Mouse (Mus musculus): Measurements from ENCODE around the gene Apoc2. TPM values are rescaled to one million over a fixed set of nuclear protein-coding genes. Genes with fewer than 3 reads are reported as not detected.

Apoc2 gene
- polyA plus RNA-seq, 1 experiment from 2014 or later = 0.23 TPM

Other genes with a start within 250 kb of the Apoc2 start
- 13.9 and 16.3 TPM in 2 replicates for gene Mark4, start 219.1 kb downstream of the Apoc2 start, polyA plus RNA-seq (2015; fragmentation: Nextera tagmentation; extraction: Ambion mirVana)
- 0.24 and 0.32 TPM in 2 replicates for gene Exoc3l2, start 214.6 kb downstream of the Apoc2 start, polyA plus RNA-seq (2015; fragmentation: Nextera tagmentation; extraction: Ambion mirVana)
- gene Bloc1s3, start 169.6 kb downstream of the Apoc2 start, polyA plus RNA-seq (2015; fragmentation: Nextera tagmentation; extraction: Ambion mirVana) = 2.9 and 4.5 TPM in 2 replicates
- gene Trappc6a, start 169.5 kb downstream of the Apoc2 start, polyA plus RNA-seq (2015; fragmentation: Nextera tagmentation; extraction: Ambion mirVana) = 36.6 and 43.3 TPM in 2 replicates
- gene Nkpd1, start 160.1 kb downstream of the Apoc2 start, polyA plus RNA-seq (2015; fragmentation: Nextera tagmentation; extraction: Ambion mirVana) = 0.08 and 0.11 TPM in 2 replicates
- 25.7 and 37.0 TPM in 2 replicates for gene Ppp1r37, start 114.9 kb downstream of the Apoc2 start, polyA plus RNA-seq (2015; fragmentation: Nextera tagmentation; extraction: Ambion mirVana)
- gene Zfp296, start 100.7 kb downstream of the Apoc2 start, polyA plus RNA-seq (2015; fragmentation: Nextera tagmentation; extraction: Ambion mirVana) = 0.26 and 0.31 TPM in 2 replicates
- 134 and 138 TPM in 2 replicates for gene Gemin7, start 100.3 kb downstream of the Apoc2 start, polyA plus RNA-seq (2015; fragmentation: Nextera tagmentation; extraction: Ambion mirVana)
- 54.0 and 65.0 TPM in 2 replicates for gene Clasrp, start 73.5 kb downstream of the Apoc2 start, polyA plus RNA-seq (2015; fragmentation: Nextera tagmentation; extraction: Ambion mirVana)
- 3.8 and 4.1 TPM in 2 replicates for gene Relb, start 48.5 kb downstream of the Apoc2 start, polyA plus RNA-seq (2015; fragmentation: Nextera tagmentation; extraction: Ambion mirVana)
- 86.6 and 97.5 TPM in 2 replicates for gene Clptm1, start 12.9 kb downstream of the Apoc2 start, polyA plus RNA-seq (2015; fragmentation: Nextera tagmentation; extraction: Ambion mirVana)
- not detected in 2 replicates for gene Gm44805, start 3.5 kb upstream of the Apoc2 start, polyA plus RNA-seq (2015; fragmentation: Nextera tagmentation; extraction: Ambion mirVana)
- gene Apoc4, start 3.5 kb upstream of the Apoc2 start, polyA plus RNA-seq (2015; fragmentation: Nextera tagmentation; extraction: Ambion mirVana) = not detected in 2 replicates
- 0.94 and 1.0 TPM in 2 replicates for gene Apoc1, start 14.7 kb upstream of the Apoc2 start, polyA plus RNA-seq (2015; fragmentation: Nextera tagmentation; extraction: Ambion mirVana)
- 173 and 194 TPM in 2 replicates for gene Apoe, start 21.2 kb upstream of the Apoc2 start, polyA plus RNA-seq (2015; fragmentation: Nextera tagmentation; extraction: Ambion mirVana)
- gene Tomm40, start 37.5 kb upstream of the Apoc2 start, polyA plus RNA-seq (2015; fragmentation: Nextera tagmentation; extraction: Ambion mirVana) = 105 and 125 TPM in 2 replicates
- 40.6 and 48.0 TPM in 2 replicates for gene Nectin2, start 72.5 kb upstream of the Apoc2 start, polyA plus RNA-seq (2015; fragmentation: Nextera tagmentation; extraction: Ambion mirVana)
- gene Bcam, start 93.1 kb upstream of the Apoc2 start, polyA plus RNA-seq (2015; fragmentation: Nextera tagmentation; extraction: Ambion mirVana) = 5.2 and 6.4 TPM in 2 replicates
- 0.32 TPM in 1 of 2 replicates, not detected in the other for gene Cblc, start 118.9 kb upstream of the Apoc2 start, polyA plus RNA-seq (2015; fragmentation: Nextera tagmentation; extraction: Ambion mirVana)
- gene Bcl3, start 144.8 kb upstream of the Apoc2 start, polyA plus RNA-seq (2015; fragmentation: Nextera tagmentation; extraction: Ambion mirVana) = 0.27 and 0.88 TPM in 2 replicates
- gene Gm19345, start 174.1 kb upstream of the Apoc2 start, polyA plus RNA-seq (2015; fragmentation: Nextera tagmentation; extraction: Ambion mirVana) = 5.7 and 6.6 TPM in 2 replicates
- 0.54 and 0.62 TPM in 2 replicates for gene Ceacam16, start 183.4 kb upstream of the Apoc2 start, polyA plus RNA-seq (2015; fragmentation: Nextera tagmentation; extraction: Ambion mirVana)
- not detected in 2 replicates for gene Ceacam19, start 210.0 kb upstream of the Apoc2 start, polyA plus RNA-seq (2015; fragmentation: Nextera tagmentation; extraction: Ambion mirVana)
- gene Pvr, start 243.2 kb upstream of the Apoc2 start, polyA plus RNA-seq (2015; fragmentation: Nextera tagmentation; extraction: Ambion mirVana) = 5.3 and 6.2 TPM in 2 replicates